Mouse (Mus musculus) MEL (cell line): ENCODE results near the gene Evx1.

Experiments
- CHD1 ChIP-seq: IDR thresholded peaks from 2 replicates; pipeline ENCODE4 v1.6.1; 2012; ENCODE audit warnings: low read depth, mild to moderate bottlenecking, inconsistent platforms, low read length, improper control_type of control experiment
- CTCF ChIP-seq, 3 experiments: IDR thresholded peaks in 2 of 3; conservative IDR thresholded peaks in 1 of 3; 2 replicates each; pipeline ENCODE4 v1.5.1; 2011 to 2012; ENCODE audit warnings: low read length in 3 of 3, low read depth in 2 of 3, mild to moderate bottlenecking in 2 of 3, improper control_type of control experiment in 1 of 3, inconsistent platforms in 1 of 3, mixed read lengths in 1 of 3, moderate library complexity in 1 of 3; ENCODE audit not compliant: control insufficient read depth in 1 of 3, insufficient read depth in 1 of 3, poor library complexity in 1 of 3, severe bottlenecking in 1 of 3
- EP300 ChIP-seq, 2 experiments: IDR thresholded peaks; 2 replicates each; pipeline ENCODE4 v1.6.1; 2011; ENCODE audit warnings: improper control_type of control experiment in 2 of 2, low read length in 2 of 2, low read depth in 1 of 2, mild to moderate bottlenecking in 1 of 2
- GATA1 ChIP-seq: IDR thresholded peaks from 2 replicates; pipeline ENCODE4 v1.6.1; 2011; ENCODE audit warnings: low read depth, low read length, improper control_type of control experiment
- HCFC1 ChIP-seq: IDR thresholded peaks from 2 replicates; pipeline ENCODE4 v1.6.1; 2012; ENCODE audit warnings: low read depth, mild to moderate bottlenecking, inconsistent platforms, low read length, improper control_type of control experiment, moderate library complexity
- MXI1 ChIP-seq: IDR thresholded peaks from 2 replicates; pipeline ENCODE4 v1.6.1; 2011; ENCODE audit warnings: mild to moderate bottlenecking, low read depth, low read length, improper control_type of control experiment
- NELFE ChIP-seq: IDR thresholded peaks from 2 replicates; pipeline ENCODE4 v1.6.1; 2011; ENCODE audit warnings: low read depth, low read length, improper control_type of control experiment
- POLR2A ChIP-seq, 2 experiments: IDR thresholded peaks; 2 replicates each; pipeline ENCODE4 v1.6.1; 2011 to 2012; ENCODE audit warnings: low read length in 2 of 2, mild to moderate bottlenecking in 2 of 2, control low read depth in 1 of 2, improper control_type of control experiment in 1 of 2, low read depth in 1 of 2, moderate library complexity in 1 of 2; ENCODE audit not compliant: control insufficient read depth in 1 of 2, insufficient read depth in 1 of 2, poor library complexity in 1 of 2
- SMC3 ChIP-seq: IDR thresholded peaks from 2 replicates; pipeline ENCODE4 v1.6.1; 2011; ENCODE audit warnings: low read depth, low read length, improper control_type of control experiment
- TCF12 ChIP-seq: IDR thresholded peaks from 2 replicates; pipeline ENCODE4 v1.6.1; 2014; ENCODE audit warnings: low read depth, mild to moderate bottlenecking, inconsistent platforms, low read length, improper control_type of control experiment, moderate library complexity
- ZNF384 ChIP-seq: IDR thresholded peaks from 2 replicates; pipeline ENCODE4 v1.6.1; 2012; ENCODE audit warnings: low read depth, mild to moderate bottlenecking, inconsistent platforms, low read length, improper control_type of control experiment

- no peak for TF ChIP-seq SMC3
- TF ChIP-seq HCFC1, result no peak
- TF ChIP-seq CHD1, result no peak
- TF ChIP-seq POLR2A (IDR thresholded peaks at IDR 0.05; ENCODE audit: control insufficient read depth in 1 of 2, insufficient read depth in 1 of 2, low read depth in 1 of 2, low read length in 2 of 2, poor library complexity in 1 of 2), result no peak
- TF ChIP-seq CTCF (IDR thresholded peaks at IDR 0.05 in 2 of 3, conservative IDR thresholded peaks at IDR 0.05 in 1 of 3; ENCODE audit: control insufficient read depth in 1 of 3, insufficient read depth in 1 of 3, low read depth in 2 of 3, low read length in 3 of 3, poor library complexity in 1 of 3, severe bottlenecking in 1 of 3), result no peak
- no peak for TF ChIP-seq ZNF384
- no peak for TF ChIP-seq EP300 (IDR thresholded peaks at IDR 0.05; ENCODE audit: low read depth in 1 of 2, low read length in 2 of 2)
- TF ChIP-seq GATA1, result no peak
- TF ChIP-seq NELFE, result no peak
- TF ChIP-seq MXI1, result no peak
- no peak for TF ChIP-seq TCF12
Measured at GRCm38 (mm10) chr6:52317461-52318180, 4.3 kb downstream of the Evx1 start.
